Mouse (Mus musculus): ENCODE results near the gene Gm20425.

GRCm38 (mm10) chr9:103252906-103253305 is 22.8 kb upstream of the Gm20425 start:
- no peak for TF ChIP-seq CTCF (IDR thresholded peaks at IDR 0.05; ENCODE audit: insufficient read depth, low read depth, low read length)
- no peak for TF ChIP-seq POLR2A (IDR thresholded peaks at IDR 0.05; ENCODE audit: insufficient read depth, low read depth, low read length)

Measured in olfactory bulb, adult 2 months (tissue).